Mouse (Mus musculus): ENCODE measurements around the gene Tns2. TPM values are rescaled to one million over a fixed set of nuclear protein-coding genes. Genes with fewer than 3 reads are reported as not detected.

Tns2 gene
- polyA plus RNA-seq, 1 experiment from 2014 or later: 45.9 TPM

Other genes with a start within 250 kb of the Tns2 start
- 67.2 and 111 TPM in 2 replicates for gene Krt1, start 249.6 kb upstream of the Tns2 start, polyA plus RNA-seq (2014; fragmentation: Nextera tagmentation; extraction: Ambion mirVana)
- gene Krt77, start 230.7 kb upstream of the Tns2 start, polyA plus RNA-seq (2014; fragmentation: Nextera tagmentation; extraction: Ambion mirVana): 14.6 and 20.3 TPM in 2 replicates
- 0.31 and 0.68 TPM in 2 replicates for gene Krt76, start 207.5 kb upstream of the Tns2 start, polyA plus RNA-seq (2014; fragmentation: Nextera tagmentation; extraction: Ambion mirVana)
- 66.3 and 145 TPM in 2 replicates for gene Krt4, start 175.7 kb upstream of the Tns2 start, polyA plus RNA-seq (2014; fragmentation: Nextera tagmentation; extraction: Ambion mirVana)
- gene Krt79, start 160.1 kb upstream of the Tns2 start, polyA plus RNA-seq (2014; fragmentation: Nextera tagmentation; extraction: Ambion mirVana): 8.9 and 9.2 TPM in 2 replicates
- 0.25 and 1.7 TPM in 2 replicates for gene Krt78, start 146.1 kb upstream of the Tns2 start, polyA plus RNA-seq (2014; fragmentation: Nextera tagmentation; extraction: Ambion mirVana)
- 69.1 and 105 TPM in 2 replicates for gene Krt8, start 95.9 kb upstream of the Tns2 start, polyA plus RNA-seq (2014; fragmentation: Nextera tagmentation; extraction: Ambion mirVana)
- gene Krt18, start 72.2 kb upstream of the Tns2 start, polyA plus RNA-seq (2014; fragmentation: Nextera tagmentation; extraction: Ambion mirVana): 61.0 and 70.0 TPM in 2 replicates
- 123 and 141 TPM in 2 replicates for gene Eif4b, start 26.6 kb upstream of the Tns2 start, polyA plus RNA-seq (2014; fragmentation: Nextera tagmentation; extraction: Ambion mirVana)
- 19.2 TPM in 2 replicates for gene Spryd3, start 35.8 kb downstream of the Tns2 start, polyA plus RNA-seq (2014; fragmentation: Nextera tagmentation; extraction: Ambion mirVana)
- 15.0 and 20.1 TPM in 2 replicates for gene Igfbp6, start 43.9 kb downstream of the Tns2 start, polyA plus RNA-seq (2014; fragmentation: Nextera tagmentation; extraction: Ambion mirVana)
- 0.17 and 0.63 TPM in 2 replicates for gene Soat2, start 50.1 kb downstream of the Tns2 start, polyA plus RNA-seq (2014; fragmentation: Nextera tagmentation; extraction: Ambion mirVana)
- gene Zfp740, start 102.8 kb downstream of the Tns2 start, polyA plus RNA-seq (2014; fragmentation: Nextera tagmentation; extraction: Ambion mirVana): 48.6 and 49.8 TPM in 2 replicates
- gene Csad, start 104.3 kb downstream of the Tns2 start, polyA plus RNA-seq (2014; fragmentation: Nextera tagmentation; extraction: Ambion mirVana): 63.6 and 66.8 TPM in 2 replicates
- 2.1 and 4.1 TPM in 2 replicates for gene Itgb7, start 131.5 kb downstream of the Tns2 start, polyA plus RNA-seq (2014; fragmentation: Nextera tagmentation; extraction: Ambion mirVana)
- gene Rarg, start 157.1 kb downstream of the Tns2 start, polyA plus RNA-seq (2014; fragmentation: Nextera tagmentation; extraction: Ambion mirVana): 73.8 and 75.3 TPM in 2 replicates
- gene Gm9918, start 170.2 kb downstream of the Tns2 start, polyA plus RNA-seq (2014; fragmentation: Nextera tagmentation; extraction: Ambion mirVana): 0.71 and 1.1 TPM in 2 replicates
- 64.6 and 67.2 TPM in 2 replicates for gene Mfsd5, start 179.0 kb downstream of the Tns2 start, polyA plus RNA-seq (2014; fragmentation: Nextera tagmentation; extraction: Ambion mirVana)
- 22.4 and 24.0 TPM in 2 replicates for gene Espl1, start 195.9 kb downstream of the Tns2 start, polyA plus RNA-seq (2014; fragmentation: Nextera tagmentation; extraction: Ambion mirVana)
- gene Pfdn5, start 225.7 kb downstream of the Tns2 start, polyA plus RNA-seq (2014; fragmentation: Nextera tagmentation; extraction: Ambion mirVana): 466 and 478 TPM in 2 replicates
- gene Myg1, start 231.3 kb downstream of the Tns2 start, polyA plus RNA-seq (2014; fragmentation: Nextera tagmentation; extraction: Ambion mirVana): 79.0 and 83.2 TPM in 2 replicates